Mouse (Mus musculus) midbrain, embryonic 14.5 days (tissue): ENCODE measurements around the gene Atf4. TPM values are rescaled to one million over a fixed set of nuclear protein-coding genes. Genes with fewer than 3 reads are reported as not detected.

Source experiments
- ATAC-seq: fragments of 200-750 bp; cut with Nextera tagmentation; 2 replicates; pipeline ENCODE4 v1.8.0; 2017; ENCODE audit warnings: moderate number of reproducible peaks, moderate library complexity; ENCODE audit not compliant: low FRiP score, low TSS enrichment
- DNase-seq: peaks from one replicate; pipeline ENCODE4 v3.0.0-alpha.2; 2015
- H3K27ac ChIP-seq: fragments of 300-500 bp; sonication (generic); replicated peaks from 2 replicates; pipeline ENCODE4 v1.5.1; 2014; ENCODE audit warnings: mild to moderate bottlenecking, low read depth, low read length, moderate library complexity
- H3K27me3 ChIP-seq: fragments of 300-500 bp; sonication (generic); 2 replicates; pipeline ENCODE4 v1.6.1; 2014; ENCODE audit warnings: low read length, control low read depth, mixed read lengths; ENCODE audit not compliant: control insufficient read depth, insufficient read depth
- H3K36me3 ChIP-seq: fragments of 300-500 bp; sonication (generic); 2 replicates; pipeline ENCODE4 v1.6.1; 2014; ENCODE audit warnings: low read length, control low read depth; ENCODE audit not compliant: control insufficient read depth, insufficient read depth
- H3K4me1 ChIP-seq: fragments of 300-500 bp; sonication (generic); 2 replicates; pipeline ENCODE4 v1.6.1; 2014; ENCODE audit warnings: mild to moderate bottlenecking, antibody characterized with exemption, low read length, control low read depth; ENCODE audit not compliant: control insufficient read depth, insufficient read depth
- H3K4me2 ChIP-seq: fragments of 300-500 bp; sonication (generic); 2 replicates; pipeline ENCODE4 v1.6.1; 2014; ENCODE audit warnings: mild to moderate bottlenecking, low read length, moderate library complexity
- H3K4me3 ChIP-seq: fragments of 300-500 bp; sonication (generic); replicated peaks from 2 replicates; pipeline ENCODE4 v1.5.1; 2014; ENCODE audit warnings: low read depth, low read length
- H3K9ac ChIP-seq: fragments of 300-500 bp; sonication (generic); replicated peaks from 2 replicates; pipeline ENCODE4 v1.6.1; 2014; ENCODE audit warnings: mild to moderate bottlenecking, low read length, moderate library complexity
- H3K9me3 ChIP-seq: fragments of 300-500 bp; sonication (generic); 2 replicates; pipeline ENCODE4 v1.6.1; 2016; ENCODE audit warnings: low read length, control low read depth, mixed read lengths; ENCODE audit not compliant: control insufficient read depth
- WGBS: fragments of 180-500 bp; shearing (Covaris S2); extraction: QIAGEN DNeasy Blood & Tissue Kit; methylation state at CpG from one replicate; pipeline ENCODE4 v1.1.7; 2014; 5-methylcytosine and 5-hydroxymethylcytosine counted together
- polyA plus RNA-seq: library from polyadenylated mRNA; unstranded; fragments of >200 nt; fragmentation: Nextera tagmentation; extraction: Ambion mirVana; gene quantifications from 2 replicates; pipeline ENCODE4 v1.2.1, GENCODE M21; 2014

Gene Atf4
- polyA plus RNA-seq, 1 experiment from 2014 or later, result 114 TPM

DNA sequence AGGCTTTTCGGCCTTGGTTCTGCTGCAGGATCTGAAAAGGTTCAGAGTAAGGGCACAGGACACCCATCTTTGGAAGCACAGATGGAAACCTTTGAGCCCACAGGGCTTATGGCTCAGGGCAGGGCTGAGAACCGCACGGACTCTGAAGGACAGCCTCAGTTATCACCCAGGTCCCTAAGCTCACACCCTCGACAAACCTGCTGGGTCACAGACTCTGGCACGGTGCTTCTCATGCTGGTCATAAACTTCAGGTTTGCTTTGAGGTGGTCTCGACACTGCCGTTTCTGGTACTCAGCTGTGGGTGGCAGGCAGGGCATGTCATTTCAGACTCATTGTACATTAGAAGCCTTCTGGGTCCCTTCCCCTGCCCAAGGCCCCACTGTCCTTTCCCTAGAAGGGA lies 6.1 kb downstream of the Atf4 start:
- Histone ChIP-seq H3K36me3 (peaks cover 49% of the 10 kb centered on the region), H3K27me3 (no peaks in the 10 kb centered on the region), H3K27ac (no peak overlapping the region), H3K9ac (no peak overlapping the region), H3K4me1 (peaks cover 22% of the 10 kb centered on the region), H3K4me3 (no peak overlapping the region), H3K9me3 (no peaks in the 10 kb centered on the region), H3K4me2 (no peak overlapping the region)
- no peak for ATAC-seq
- 81% methylated on average over 7 of the region's 7 CpGs for WGBS
- no peak for DNase-seq

- H3K27ac ChIP-seq, result peak within 1 kb of the TSS; percentile 68
- 2% methylated on average over 66 of the region's 66 CpGs for WGBS
- peak within 1 kb of the TSS; percentile 76 for H3K4me2 ChIP-seq
- H3K36me3 ChIP-seq, result peaks cover 22% of the 10 kb centered on the region
- peak within 1 kb of the TSS; percentile 87 for H3K4me3 ChIP-seq
- ATAC-seq (peak; percentile 92), DNase-seq (peak; percentile 96)
- H3K9me3 ChIP-seq, result no peaks in the 10 kb centered on the region
- H3K9ac ChIP-seq, result peak within 1 kb of the TSS; percentile 76
- H3K4me1 ChIP-seq, result peaks cover 10% of the 10 kb centered on the region
- no peaks in the 10 kb centered on the region for H3K27me3 ChIP-seq
Observed at GRCm38 (mm10) chr15:80263610-80264575, 8.9 kb downstream of the Atf4 start, which contains the start of gene Rps19bp1. Gene Rps19bp1, minus strand, starts transcription at chr15:80264315.

- WGBS, result 0% methylated on average over 2 of the region's 2 CpGs
- Histone ChIP-seq H3K4me1 (peaks cover 10% of the 10 kb centered on the region), H3K27ac (no peak overlapping the region), H3K36me3 (no peaks in the 10 kb centered on the region), H3K4me2 (no peak overlapping the region), H3K9ac (no peak overlapping the region), H3K27me3 (no peaks in the 10 kb centered on the region), H3K9me3 (peaks cover 7% of the 10 kb centered on the region; the same call in 1 of the 2 replicates), H3K4me3 (no peak overlapping the region)
- 0 out of 2 replicates have a peak, but pooled peaks have one; percentile 31 for ATAC-seq
- DNase-seq, result peak; percentile 94
Observed at GRCm38 (mm10) chr15:80266281-80266680, 11.3 kb downstream of the Atf4 start.

DNA sequence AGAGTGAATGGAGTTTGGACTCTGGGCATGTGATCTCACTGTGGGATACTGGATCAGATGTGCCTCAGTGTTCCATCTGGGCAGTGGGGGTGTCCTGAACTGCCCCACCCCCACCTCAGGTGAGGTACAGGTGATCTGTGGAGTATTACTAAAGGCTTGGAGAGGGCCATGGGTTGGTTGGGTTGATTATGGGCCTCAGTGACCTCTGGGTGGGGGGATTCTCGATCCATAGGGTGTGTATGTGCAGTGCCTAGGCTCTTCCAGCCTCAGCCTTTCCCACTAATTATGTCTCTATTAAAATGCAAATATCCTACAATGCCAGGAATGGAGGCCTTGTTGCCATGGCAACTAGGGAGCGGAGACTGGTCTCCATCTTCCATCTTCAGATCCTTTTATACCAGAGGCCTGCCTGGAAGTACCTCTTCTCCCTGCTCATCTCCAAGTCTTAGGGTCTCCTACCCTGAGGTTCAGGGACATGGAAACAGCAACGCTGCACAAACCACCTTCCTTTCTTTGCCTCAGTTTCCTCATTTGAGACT lies 16.9 kb downstream of the Atf4 start:
- no peaks in the 10 kb centered on the region for H3K36me3 ChIP-seq
- no peak overlapping the region for H3K27ac ChIP-seq
- 0 out of 2 replicates have a peak, but pooled peaks cover 6% of the 10 kb centered on the region for H3K4me1 ChIP-seq
- ATAC-seq (no peak), DNase-seq (peak; percentile 77)
- H3K4me3 ChIP-seq, result no peak overlapping the region
- H3K4me2 ChIP-seq, result no peak overlapping the region
- no peaks in the 10 kb centered on the region; the same call in 1 of the 2 replicates for H3K27me3 ChIP-seq
- H3K9me3 ChIP-seq, result peaks cover 7% of the 10 kb centered on the region; the same call in 1 of the 2 replicates
- WGBS, result 49% methylated on average over 3 of the region's 3 CpGs
- H3K9ac ChIP-seq, result no peak overlapping the region

DNA sequence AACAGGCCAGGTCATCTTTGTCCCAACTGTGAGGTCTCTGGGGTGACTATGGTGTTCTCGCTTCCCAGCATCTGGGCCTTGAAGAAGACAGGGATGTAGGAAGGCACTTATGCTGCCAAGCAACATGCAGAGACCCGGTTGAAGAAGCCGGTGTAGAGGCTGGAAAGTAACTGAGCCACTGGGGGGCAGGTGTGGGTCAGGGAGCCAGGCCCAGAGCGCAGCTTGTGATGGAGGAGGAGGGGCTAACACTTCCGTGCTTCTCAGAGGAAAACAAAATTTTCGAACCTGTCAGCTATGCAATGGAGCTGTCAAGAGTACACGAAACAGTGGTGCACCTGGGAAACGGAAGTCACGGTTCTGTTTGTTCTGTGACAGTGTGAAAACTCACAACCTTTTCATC lies 22.1 kb downstream of the Atf4 start:
- Histone ChIP-seq H3K27ac (no peak overlapping the region), H3K4me2 (no peak overlapping the region), H3K9me3 (no peaks in the 10 kb centered on the region), H3K4me1 (peaks cover 5% of the 10 kb centered on the region; the same call in 1 of the 2 replicates), H3K9ac (no peak overlapping the region), H3K36me3 (no peaks in the 10 kb centered on the region), H3K27me3 (peaks cover 2% of the 10 kb centered on the region; the same call in 1 of the 2 replicates), H3K4me3 (no peak overlapping the region)
- ATAC-seq (no peak), DNase-seq (peak; percentile 73)
- WGBS, result 44% methylated on average over 9 of the region's 9 CpGs

DNA sequence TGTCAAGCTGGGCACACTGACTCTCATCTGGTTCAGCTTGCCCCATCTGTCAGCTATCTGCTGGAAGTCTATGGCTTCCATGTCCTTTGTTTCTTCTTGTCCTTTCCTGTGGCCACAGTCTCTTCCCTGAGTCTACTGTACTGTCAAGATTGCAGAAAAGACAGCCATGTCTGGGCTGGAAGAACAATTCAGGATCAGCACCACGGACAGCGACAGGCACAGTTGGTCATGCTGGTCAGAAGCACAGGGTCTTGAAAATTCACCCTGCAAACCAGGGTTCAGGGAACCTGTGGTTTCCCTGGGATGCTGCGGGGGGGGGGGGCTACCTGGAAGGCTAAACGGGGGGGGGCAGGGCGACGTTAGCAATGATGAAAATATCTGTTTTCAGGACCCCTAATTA lies 22.6 kb downstream of the Atf4 start:
- 1% methylated on average over 6 of the region's 6 CpGs for WGBS

DNA sequence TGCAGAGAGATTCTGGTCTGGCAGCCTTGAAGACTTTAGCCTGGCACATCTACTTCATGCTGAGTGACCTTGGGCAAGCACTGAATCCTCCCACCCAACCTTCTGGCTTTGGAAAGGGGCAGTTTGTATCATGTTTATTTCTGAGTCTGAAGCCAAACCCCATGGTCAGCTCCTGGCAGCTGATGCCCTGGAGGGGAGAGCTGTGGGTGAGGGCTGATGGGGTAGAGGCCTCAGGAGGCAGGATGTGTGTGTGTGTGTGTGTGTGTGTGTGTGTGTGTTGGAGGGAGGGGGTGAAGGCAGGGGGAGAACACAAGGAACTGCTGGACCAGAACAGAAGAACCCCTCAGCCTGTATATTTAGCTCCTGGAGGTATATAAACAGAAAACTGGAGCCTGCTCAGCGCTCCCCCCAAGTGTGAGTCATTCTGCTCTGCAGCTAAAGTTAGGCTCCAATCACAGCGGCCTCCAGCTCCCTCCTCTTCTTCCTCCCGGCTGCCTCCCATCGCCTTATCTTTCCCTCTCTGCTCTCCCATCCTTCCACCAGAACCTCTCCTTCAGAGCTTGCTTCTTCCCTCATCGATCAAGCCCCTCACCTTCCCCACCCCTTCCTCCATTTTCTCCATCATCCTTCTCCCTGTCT lies 23.3 kb downstream of the Atf4 start:
- ATAC-seq, result no peak

More for the DNA sequence above, 22.6 kb downstream of the Atf4 start:
- Histone ChIP-seq H3K27me3 (peaks cover 2% of the 10 kb centered on the region; the same call in 1 of the 2 replicates), H3K9me3 (no peaks in the 10 kb centered on the region), H3K4me2 (no peak overlapping the region), H3K27ac (no peak overlapping the region), H3K9ac (no peak overlapping the region), H3K4me1 (peaks cover 3% of the 10 kb centered on the region; the same call in 1 of the 2 replicates), H3K36me3 (no peaks in the 10 kb centered on the region), H3K4me3 (no peak overlapping the region)
- DNase-seq (peak; percentile 67), ATAC-seq (no peak)

DNA sequence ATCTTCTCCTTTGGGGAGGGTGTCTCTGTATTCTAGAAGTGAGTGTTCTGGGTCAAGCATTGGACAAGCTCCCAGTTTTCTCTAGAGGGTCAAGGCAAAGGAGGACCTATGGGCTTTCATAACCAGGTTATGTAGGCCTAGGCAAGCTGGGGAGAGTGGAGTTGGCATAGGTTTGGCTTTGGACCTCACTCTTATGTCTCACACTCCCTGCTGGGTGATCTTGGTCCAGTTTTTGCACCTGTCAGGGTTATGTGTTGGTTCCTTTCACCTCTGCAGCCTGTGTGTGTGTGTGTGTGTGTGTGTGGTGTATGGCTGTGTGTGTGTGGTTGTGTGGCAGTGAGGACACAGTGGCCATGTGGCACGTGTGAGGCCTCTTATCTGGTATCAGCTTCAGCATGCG lies 24.1 kb downstream of the Atf4 start:
- no peak overlapping the region for H3K9ac ChIP-seq
- 88% methylated on average over 2 of the region's 2 CpGs for WGBS
- no peak overlapping the region for H3K4me3 ChIP-seq
- no peak overlapping the region for H3K27ac ChIP-seq
- ATAC-seq (no peak), DNase-seq (no peak)
- H3K27me3 ChIP-seq, result peaks cover 2% of the 10 kb centered on the region; the same call in 1 of the 2 replicates
- no peaks in the 10 kb centered on the region for H3K9me3 ChIP-seq
- H3K36me3 ChIP-seq, result no peaks in the 10 kb centered on the region
- H3K4me2 ChIP-seq, result no peak overlapping the region
- peaks cover 3% of the 10 kb centered on the region; the same call in 1 of the 2 replicates for H3K4me1 ChIP-seq

More for the DNA sequence above, 23.3 kb downstream of the Atf4 start:
- Histone ChIP-seq H3K4me3 (no peak overlapping the region), H3K36me3 (no peaks in the 10 kb centered on the region), H3K27me3 (peaks cover 2% of the 10 kb centered on the region; the same call in 1 of the 2 replicates), H3K4me1 (peaks cover 3% of the 10 kb centered on the region; the same call in 1 of the 2 replicates), H3K9me3 (no peaks in the 10 kb centered on the region), H3K4me2 (no peak overlapping the region), H3K9ac (no peak overlapping the region), H3K27ac (no peak overlapping the region)
- WGBS, result 68% methylated on average over 5 of the region's 5 CpGs
- DNase-seq, result no peak
